Mouse (Mus musculus) testis, postnatal 10 days (tissue): ENCODE results near the gene Mxi1.
A peak's percentile ranks its signal among the peaks of the same experiment; 100 is the strongest.

ENCODE experiments used
- DNase-seq: peaks from one replicate; pipeline ENCODE4 v3.0.0; 2021; ENCODE audit warnings: low spot score

Gene Mxi1

DNA sequence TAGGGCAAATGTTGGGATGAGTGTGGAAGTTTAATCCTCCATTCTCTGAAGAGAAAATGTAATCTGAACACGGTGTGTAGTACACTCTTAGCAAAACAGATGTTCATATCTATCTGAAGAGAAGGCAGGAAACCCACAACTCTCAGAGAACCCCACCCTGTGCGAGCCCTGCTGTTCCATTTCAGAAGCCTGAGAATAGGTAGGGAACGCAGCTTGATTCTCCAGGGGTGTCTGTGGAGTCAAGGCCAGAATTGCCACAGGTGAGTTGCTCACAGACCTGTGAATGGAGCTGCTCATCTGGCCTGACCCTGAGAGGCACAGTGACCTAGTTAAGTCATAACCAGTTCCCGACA lies 10.5 kb upstream of the Mxi1 start:
- DNase-seq, result no peak

DNA sequence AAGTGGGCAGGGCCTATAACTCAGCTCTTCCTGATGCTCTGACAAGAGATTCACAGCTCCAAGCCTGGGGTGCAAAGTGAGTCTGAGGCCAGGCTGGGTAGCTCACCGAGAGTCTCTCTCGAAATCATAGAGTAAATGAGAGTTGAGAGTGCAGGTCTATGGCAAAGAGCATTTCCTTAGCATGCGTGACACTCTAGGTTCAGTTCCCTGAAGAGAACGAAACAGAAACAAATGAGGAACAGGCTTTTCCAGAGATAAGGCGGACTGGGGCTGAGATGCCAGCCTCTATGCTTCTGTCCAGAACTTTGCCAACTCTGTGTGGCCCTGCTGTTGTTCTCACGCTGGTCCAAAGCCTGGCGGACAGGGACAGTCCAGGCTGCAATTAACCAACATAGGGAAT lies 6.9 kb upstream of the Mxi1 start:
- DNase-seq, result no peak

DNA sequence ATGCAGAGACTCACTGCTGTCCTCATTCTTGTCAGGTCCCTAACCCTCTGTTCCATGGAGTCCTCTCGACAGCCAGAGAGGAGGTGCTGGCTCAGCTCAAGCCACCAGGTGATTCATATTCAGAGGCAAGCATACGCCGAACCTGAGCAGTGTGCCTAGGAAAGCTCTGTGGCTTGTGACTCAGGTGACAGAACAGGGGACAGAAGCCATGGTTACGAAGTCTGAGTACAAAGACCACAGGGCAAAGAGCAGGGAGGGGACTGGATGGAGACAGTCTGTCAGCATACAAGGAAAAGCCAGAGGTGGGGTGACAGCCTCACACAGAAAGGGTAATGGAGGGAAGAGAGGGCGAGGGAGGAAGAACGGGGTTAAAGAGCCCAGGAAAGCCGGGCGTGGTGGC lies 4.7 kb upstream of the Mxi1 start:
- no peak for DNase-seq

DNA sequence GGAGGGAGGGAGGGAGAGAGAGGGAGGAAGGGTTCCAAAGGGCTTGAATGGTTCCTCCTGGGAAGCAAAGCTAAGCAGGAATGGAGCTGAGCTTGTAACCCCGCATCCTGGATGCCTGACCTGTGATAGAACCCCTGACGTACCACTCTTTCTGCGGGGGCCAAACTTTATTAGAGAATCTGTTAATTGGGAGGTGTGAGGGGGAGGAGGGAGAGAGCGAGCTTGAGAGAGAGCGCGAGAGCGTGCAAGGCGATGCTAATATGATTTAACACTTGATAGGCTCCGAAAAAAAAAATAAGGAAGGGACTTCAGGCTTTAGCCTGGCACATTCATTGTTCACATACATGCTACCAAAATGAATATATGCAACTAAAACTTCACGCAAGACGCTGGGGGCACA lies 3.6 kb upstream of the Mxi1 start:
- no peak for DNase-seq

DNA sequence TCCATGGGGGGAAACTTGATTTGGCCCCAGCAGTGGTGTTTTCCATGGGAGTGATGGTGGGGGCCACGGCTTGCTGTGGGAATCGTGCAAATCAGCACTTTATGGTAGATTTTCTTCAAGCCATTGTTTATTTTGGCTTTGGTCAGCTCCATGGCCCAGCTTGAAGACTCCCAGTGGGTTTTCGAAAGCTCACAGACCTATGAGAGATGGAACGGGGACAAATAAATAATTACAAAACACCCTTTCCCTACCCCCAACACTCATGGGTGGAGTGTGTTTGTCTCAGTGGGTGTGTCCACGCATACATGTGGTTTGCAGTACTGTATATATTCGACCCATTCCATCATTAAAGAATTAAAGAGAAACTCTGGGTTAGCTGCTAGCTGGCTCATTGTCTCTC lies 3.1 kb upstream of the Mxi1 start:
- no peak for DNase-seq

DNA sequence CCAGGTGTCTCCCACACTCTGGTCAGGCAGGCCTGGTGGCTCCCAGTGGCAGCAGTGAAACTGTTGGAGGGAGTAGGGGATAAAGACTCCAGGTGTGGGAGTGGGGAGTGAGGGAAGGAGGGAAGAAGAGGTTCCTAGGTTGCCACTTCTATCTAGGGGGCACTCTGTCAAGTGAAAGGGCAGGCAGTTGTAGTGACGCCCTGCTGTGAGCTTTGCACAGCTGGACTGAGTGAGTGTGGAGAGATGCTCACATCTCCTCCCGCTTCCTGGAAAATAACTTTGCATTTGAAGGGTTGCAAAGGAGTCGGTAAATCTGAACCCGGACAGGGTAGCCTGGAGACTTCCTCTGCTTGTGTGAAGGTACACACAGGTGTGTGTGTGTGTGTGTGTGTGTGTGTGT lies 687 bp upstream of the Mxi1 start:
- no peak for DNase-seq

DNA sequence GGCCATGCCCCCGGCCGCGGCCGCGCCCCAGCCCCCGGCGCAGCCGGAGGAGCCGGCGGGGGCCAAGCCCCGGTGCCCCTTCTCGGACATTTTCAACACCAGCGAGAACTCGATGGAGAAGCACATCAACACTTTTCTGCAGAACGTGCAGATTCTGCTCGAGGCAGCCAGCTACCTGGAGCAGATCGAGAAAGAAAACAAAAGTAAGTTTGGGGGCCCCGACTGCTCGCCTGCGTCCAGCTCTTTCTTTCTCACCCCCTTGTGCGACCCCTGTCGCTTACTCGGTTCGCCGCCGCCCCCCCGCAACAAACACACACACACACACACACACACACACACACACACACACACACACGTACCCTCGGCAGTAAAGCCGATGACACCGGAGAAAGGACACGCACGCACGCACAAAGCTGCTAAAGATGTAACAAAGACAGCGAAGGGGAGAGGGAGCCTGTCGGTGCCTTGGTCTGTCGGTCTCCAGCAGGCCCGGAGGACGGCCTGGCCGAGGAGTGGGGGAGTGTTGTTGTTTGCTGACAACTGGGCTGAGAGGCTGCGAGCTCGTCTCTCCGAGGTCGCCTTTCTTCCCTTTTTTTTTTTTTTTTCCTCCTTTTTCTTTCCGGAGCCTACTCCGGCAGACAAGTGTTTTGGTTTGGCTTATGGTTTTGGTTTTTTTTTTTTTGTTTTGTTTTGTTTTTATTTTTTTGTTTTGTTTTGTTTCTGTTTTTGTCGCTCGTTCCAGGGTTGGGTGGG lies 629 bp downstream of the Mxi1 start:
- DNase-seq, result peak; percentile 70

DNA sequence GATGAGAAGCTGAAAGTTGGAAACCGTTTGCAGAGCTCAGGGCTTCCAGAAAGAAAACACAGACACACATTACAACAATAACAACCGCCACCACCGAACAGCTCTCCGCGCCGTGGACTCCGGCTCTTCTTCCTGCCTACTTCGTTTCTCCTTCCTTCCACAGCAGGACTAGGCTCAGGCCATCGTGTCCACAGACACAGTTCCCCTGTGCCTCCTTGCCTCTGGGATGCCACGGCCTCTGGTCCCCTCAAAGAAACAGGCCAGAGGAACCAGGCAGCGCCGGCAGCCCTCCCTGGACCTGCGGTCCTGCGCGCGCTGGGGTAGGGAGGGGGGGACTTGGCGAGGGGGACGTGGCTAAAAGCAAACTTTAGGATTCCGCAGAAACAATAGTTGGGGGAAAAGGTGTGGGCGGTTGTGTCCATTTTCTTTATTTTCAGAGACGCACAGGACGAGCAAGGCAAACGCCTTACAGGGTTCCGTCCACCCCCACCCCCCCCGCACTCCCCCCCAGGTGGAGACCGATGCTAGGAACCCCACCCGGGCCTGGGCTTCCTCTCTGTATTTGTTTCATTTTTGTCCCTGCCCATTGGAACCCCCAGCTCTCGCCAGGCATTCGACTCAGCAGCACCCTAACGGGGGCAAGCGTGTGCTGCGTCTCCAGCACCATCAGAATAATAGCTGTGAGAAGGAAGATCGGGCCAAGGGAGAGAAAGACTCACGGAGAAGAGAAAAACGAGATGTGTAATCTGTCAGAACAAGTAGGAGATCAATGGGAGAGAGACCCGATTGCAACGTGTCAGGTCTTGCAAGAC lies 1.4 kb downstream of the Mxi1 start:
- DNase-seq, result peak; percentile 60

DNA sequence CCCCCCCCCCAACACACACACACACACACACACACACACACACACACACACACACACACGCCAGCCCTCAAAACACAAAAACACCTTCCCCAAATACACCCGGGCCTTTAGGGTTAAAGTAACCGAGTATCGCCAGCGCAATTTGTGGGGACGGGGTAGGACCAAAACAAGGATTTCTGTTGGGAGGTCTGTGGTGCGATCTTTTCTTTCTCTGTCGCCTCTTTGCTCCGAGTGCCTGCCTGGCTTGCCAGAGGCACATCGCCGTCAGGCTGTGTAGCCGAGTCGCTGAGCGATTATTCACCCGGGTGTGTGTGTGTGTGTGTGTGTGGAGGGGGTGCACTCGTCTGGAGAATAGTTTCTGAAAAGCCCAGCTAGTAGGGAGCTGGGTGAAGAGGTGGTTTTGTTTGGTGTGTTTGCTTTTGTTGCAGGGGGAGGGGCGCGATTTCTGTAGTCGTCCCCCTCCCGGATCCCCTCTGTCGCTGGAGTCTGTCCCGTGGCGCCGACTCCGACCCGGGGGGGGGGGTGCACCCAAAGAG lies 2.1 kb downstream of the Mxi1 start:
- peak; percentile 80 for DNase-seq

DNA sequence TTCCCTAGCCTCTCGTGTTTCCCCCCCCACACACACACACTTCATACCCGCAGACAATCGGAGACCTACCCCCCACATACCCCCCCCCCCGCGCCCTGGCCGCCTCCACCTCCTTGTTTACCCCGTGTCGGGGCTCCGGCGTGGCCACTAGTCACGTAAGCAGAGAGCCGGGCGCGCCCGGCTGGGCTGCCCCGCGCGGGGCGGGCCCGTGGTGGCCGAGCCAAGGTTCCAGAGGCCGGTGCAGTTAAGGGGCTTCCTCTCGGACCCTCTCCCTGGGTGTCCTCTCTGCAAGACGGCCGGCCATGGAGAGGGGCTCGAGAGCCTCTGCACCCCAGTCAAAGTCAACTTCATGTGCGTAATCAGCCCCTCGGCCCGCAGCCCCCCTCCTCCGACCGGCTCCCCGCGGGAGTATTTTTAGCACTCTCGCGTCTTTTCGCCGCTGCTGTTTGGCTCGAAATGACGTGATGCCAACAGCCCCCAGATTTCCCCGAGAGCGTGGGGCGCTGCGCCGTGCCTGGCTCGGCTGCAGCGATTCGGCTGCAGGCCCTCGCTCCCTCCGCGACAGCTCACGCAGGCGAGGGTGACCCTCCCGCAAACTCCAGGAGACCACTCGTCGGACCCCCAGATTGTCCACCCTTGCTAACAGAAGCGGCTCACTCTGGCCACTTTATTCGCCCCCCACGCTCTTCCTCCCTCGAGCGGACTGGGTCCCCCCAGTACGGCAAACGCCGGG lies 2.8 kb downstream of the Mxi1 start:
- peak; percentile 85 for DNase-seq

DNA sequence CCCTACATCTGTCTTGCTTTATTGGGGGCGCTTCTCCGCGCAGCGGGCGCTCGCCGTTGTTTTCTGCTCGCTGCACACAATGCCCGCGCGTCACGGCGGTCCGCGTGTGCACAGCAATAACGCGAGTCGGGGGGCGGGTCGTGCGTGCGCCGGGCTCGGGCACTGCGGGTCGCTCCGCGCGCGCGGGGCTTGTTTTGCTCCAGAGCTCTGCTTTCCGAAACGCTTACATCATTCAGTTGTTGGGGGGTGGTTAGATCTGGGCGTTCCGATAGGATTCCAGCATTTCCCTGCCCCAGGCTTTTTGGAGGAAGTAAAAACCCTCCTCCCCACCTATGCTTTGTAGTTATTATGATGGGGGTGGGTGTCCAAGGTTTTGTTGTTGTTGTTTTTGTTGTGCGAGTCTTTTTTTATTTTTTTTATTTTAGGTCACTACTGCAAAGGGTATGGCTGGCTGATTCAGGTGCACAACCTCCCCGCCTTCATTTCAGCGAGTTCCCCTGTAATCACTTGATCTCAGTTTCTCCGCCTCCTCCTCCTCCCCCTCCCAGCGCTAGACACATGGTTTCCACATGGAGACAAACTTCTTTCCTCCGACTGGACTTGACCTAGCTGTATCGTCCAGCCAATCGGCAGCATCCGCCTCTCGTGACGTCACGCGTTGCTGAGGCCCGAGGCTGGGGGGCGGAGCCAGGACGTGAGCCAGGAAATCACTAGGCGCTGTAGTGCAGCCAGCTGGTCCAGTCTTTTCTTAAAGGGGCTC lies 3.5 kb downstream of the Mxi1 start:
- peak; percentile 99 for DNase-seq

DNA sequence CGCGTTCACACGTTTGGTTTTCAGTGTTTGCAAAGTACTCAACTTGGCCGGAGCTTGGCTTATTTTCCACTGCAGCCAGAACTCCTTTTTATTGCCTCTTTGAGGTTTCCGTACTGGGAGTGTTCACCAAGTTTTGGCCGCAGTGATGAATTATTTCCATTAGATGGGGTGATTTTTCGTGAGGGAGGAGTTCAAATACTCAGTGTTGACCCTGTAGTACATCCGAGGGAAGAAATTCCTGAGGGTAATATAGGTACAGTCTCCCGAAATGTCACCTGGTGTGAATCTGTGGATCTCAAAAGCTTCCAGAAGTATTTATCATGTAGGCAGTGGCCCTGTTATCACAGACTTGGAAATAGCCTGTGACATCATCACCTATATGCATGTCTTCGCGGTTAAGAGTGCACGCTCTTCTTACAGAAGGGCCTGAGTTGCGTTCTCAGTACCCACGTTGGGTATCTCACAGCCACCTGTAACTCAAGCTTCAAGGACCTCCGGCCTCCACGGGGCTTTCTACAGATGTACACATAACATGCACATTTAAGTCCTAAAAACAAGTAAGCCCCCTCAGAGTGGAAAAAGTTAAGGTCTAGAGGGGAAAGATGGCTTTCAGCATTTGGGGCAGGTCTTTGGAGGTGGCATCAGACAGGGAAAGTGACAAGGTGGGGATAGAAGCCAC lies 4.4 kb downstream of the Mxi1 start:
- no peak for DNase-seq

DNA sequence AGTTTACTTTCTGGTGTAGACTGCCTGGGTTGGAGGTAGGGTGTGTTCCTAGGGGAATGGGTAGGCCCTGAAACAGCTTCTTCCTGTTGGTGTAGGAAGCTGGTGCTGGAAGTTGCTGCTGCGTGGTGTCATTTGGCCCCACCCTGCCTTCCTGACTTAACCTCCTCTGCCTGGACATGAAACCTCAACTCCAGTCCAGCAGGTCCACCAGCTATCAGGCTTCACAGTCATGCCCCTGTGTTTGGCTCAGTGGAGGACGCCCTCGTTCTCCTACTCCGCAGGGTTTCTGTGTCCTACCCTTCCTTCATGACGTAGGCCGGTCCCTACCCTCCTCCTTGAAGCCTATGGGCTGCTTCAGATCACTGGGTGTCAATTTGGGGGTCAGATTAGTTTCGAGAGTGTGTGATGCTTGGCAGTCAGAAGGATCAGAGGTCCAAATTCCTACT lies 4.9 kb downstream of the Mxi1 start:
- no peak for DNase-seq

DNA sequence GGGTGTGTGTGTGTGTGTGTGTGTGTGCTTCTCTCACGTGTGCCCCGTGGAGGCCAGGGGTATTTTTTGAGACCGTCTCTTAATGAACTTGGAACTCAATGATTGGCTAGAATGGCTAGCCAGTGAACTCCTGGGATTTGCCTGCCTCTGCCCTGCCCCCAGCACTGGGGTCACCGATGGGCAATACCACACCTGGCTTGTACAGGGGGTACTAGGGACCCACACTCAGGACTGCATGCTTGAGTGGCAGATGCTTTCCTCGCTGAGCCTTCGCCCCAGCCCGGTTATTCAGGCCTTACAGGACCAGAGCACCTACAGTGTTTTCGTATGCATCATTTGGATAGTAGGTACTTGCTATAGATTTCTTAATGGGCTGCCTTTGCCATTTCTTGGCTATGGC lies 5.8 kb downstream of the Mxi1 start:
- no peak for DNase-seq

DNA sequence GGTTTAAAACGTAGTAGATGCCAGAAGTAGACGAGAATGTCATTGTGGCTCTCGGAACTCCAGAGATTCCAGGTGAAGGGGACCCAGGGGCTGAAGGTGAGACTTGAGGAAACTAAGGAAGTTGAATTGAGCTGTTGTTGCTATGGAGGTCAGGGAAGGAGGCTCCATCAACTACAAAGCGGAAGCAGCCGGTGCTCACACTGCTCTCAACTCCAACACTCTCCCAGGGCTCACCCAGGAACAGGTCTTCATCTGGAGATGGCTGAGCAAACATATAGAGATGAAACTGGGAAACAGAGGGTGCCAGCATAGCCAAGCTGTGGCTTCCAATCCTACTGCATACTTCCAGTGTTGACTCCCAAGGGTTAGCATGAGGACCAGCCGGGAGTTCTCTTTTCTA lies 6.6 kb downstream of the Mxi1 start:
- DNase-seq, result no peak

DNA sequence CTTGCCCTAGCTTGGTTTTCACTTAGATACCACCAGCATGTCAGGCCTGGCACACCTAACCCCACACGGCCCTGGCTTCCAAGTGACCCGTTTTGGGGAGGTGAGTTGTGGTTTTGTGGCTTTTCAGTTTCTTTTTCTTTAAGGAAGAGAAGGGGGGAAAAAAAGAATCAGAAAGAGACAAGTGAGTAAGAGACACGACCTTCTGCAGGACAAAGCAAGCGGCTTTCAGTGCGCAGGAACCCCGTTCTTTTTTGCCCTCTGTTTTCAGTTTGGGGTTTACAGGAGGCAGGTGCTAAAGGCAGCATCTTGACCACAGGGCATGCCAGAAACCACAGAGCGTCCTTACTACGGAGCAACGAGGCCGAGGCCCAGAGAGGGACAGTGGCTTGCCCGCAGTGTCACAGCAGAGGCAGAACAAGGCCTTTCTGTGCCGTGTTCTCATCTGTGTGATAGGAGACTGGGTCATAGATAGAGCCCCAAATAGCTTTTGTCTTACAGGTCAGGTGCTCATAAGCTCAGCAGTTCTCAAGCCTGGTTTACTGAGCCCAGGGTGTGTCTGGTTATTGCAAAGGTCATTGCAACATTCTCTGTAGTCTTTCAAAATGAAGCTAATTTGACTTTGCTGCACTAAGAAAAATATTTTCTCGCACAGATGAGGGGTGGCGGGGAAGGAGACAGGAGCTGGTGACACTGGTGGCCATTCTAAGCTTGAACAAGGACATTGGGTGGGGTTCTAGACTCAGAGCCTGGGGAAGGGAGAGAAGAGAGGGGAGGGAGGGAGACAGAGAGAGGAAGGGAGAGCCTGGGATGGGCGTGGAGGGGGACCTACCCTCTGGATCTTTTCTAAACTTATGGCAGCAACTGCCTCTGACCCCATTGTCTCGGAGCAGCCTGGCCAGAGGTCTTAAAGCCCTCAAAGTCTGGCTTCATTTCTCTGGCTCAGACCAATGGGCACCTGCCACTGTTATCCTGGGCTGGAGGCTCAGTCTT lies 8.1 kb downstream of the Mxi1 start:
- no peak for DNase-seq

DNA sequence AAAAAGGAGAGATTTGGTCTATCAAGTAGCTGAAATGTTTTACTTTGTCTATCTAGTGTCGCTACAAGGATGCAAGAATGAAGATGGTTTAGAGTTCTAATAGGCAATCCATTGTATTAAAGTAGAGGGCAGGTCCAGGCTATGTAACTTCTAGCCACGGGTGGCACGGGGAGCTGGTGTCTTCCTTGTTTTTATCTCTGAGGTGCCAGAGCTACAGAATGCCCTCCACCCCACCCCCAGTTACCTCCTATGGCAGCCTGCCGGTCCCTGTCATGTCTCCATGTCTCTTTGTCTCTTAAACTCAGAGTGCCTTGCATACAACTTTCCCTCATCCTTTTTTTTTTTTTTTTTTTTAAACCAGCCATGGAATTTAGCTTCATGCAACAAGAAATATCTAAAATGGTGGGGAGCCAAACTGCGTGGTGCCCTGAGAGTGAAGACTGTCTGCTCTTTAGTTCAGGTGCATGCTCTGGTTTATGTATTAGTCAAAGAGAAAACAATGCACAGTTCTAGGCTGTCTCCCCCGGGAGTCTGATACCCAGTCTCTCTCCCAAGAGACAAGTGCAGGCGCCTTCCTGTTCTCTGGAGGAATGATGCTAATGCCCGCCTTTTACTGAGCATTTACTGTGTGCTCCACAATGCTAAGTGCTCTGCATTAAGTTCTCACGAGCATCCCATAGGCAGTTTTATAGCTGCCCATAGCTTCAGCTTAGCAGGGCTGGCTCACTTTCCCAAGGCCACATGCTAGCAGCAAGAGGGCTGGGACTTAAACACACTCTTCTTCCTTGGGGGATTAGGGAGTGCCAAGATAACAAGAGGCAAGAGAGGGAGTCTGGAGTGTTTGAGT lies 10.2 kb downstream of the Mxi1 start:
- no peak for DNase-seq

DNA sequence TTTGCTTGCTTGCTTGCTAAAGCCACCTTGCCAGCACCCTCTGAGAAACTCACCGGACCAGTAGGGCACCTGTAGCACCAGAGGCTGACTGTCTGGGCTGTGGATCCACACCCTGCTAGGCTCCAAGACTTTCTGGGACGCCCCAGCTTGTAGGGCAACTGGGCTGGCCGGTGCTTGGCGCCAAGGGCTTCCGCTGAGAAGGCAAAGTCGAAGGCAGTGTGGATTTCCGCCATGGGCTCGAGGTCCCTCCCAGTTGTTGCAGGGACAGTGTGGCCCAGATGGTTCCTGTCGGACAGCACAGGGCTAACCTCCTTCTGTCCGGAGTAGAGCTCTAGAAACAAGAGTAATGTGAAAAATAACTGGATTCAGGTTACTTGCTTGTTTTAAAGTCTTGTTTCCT lies 11.0 kb downstream of the Mxi1 start:
- no peak for DNase-seq

DNA sequence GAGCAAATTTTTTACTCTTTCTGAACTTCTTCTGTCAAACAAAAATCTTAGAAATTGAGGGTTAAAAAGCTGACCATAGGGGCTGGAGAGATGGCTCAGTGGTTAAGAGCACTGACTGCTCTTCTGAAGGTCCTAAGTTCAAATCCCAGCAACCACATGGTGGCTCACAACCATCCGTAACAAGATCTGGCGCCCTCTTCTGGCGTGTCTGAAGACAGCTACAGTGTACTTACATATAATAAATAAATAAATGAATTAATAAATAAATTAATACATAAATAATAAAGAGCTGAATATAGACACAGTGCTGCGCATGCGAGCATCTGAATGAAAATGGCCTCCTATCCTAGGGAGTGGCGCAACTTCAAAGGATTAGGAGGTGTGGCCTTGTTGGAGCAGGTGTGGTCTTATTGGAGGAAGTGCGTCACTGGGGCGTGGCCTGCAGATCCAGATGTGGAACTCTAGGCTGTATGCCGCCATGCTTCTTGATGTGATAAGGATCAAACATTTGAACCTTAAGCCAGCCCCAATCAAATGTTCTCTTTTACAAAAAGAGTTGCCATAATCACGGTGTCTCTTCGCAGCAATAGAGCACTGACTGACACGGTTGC lies 12.2 kb downstream of the Mxi1 start:
- no peak for DNase-seq
